Mouse (Mus musculus): ENCODE data around the gene Hapln2.

DNA sequence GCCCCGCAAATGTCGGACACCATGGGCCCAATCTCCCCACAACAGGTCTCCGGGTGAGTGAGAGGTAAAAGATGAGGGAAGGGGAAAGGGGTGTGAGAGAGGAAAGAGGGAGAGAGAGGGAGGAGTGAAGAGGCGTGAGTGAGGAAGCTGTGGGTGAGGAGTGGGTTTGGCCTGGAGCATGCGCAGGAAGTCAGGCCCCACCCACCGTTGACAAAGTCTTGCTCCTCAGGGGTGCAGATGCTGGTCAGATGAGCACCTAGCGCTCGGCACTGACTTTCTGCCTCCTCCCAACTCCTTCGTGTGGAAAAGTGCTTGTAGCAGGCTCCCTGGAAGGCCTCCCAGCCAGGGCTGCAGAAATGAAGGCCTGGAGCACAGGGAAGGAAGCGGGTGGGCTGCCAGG lies 37.4 kb downstream of the Hapln2 start:
- TF ChIP-seq POLR2A (IDR thresholded peaks at IDR 0.05; ENCODE audit: control insufficient read depth, low read depth, low read length) (no peak), CTCF (IDR thresholded peaks at IDR 0.05; ENCODE audit: control insufficient read depth, insufficient read depth, insufficient replicate concordance, low read depth, low read length) (no peak)

Data from testis, adult 2 months (tissue).